Mouse (Mus musculus): ENCODE data around the gene Cldn15.

Cldn15 gene

GRCm38 (mm10) chr5:136980974-136981373, 14.6 kb downstream of the Cldn15 start:
- in situ Hi-C loops (cut with MboI, MseI), result no loop called here

- in situ Hi-C loops (cut with MboI, MseI), result no loop called here
These were observed 16.0 kb downstream of the Cldn15 start for GRCm38 (mm10) chr5:136982338-136982930.

DNA sequence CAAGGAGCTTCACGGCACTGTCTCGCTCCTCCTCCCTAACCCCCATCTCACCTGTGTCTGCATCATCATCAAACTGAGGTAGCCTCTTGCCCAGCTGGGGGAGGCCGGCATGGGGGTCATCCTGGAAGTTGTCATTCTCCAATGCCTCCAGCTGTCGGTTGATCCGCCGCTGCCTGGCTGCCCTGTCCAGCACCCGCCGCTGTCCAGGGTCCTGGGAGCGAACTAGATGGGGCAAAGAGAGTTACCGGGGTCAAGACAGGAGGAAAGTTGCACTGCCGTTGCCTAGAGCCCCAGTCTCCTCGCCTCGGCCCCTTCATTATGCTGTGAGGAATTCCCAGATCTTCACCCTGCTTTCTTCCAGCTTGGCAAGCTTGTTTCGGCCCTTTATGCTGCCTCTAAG, 18.4 kb downstream of the Cldn15 start:
- in situ Hi-C loops (cut with MboI, MseI), result no loop called here

DNA sequence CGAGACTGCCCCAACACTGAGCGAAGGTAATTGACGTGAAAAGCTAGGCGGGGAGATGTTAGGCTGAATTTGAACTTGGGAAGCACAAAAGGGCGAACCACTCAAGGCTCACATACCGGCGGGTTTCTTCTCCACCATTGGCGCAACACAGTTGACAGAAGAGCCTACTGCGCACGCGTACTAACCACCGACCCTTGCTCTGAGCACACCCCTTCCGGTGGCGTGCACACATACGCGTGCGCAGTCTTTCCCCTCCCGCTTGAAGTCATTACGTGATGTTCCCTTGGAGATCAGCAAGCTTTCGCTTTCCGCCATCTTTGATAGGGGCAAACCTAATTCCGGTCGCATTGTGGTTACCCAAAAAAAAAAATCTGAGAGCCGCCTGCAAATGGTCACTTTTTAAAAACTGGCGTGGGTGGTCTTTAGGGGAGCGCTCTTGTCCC, 20.3 kb downstream of the Cldn15 start, which contains the start of gene Plod3:
TSS of gene Plod3 (plus strand) at position 325 of the 443 bp plus-strand sequence.
- in situ Hi-C loops (cut with MboI, MseI), result no loop called here

DNA sequence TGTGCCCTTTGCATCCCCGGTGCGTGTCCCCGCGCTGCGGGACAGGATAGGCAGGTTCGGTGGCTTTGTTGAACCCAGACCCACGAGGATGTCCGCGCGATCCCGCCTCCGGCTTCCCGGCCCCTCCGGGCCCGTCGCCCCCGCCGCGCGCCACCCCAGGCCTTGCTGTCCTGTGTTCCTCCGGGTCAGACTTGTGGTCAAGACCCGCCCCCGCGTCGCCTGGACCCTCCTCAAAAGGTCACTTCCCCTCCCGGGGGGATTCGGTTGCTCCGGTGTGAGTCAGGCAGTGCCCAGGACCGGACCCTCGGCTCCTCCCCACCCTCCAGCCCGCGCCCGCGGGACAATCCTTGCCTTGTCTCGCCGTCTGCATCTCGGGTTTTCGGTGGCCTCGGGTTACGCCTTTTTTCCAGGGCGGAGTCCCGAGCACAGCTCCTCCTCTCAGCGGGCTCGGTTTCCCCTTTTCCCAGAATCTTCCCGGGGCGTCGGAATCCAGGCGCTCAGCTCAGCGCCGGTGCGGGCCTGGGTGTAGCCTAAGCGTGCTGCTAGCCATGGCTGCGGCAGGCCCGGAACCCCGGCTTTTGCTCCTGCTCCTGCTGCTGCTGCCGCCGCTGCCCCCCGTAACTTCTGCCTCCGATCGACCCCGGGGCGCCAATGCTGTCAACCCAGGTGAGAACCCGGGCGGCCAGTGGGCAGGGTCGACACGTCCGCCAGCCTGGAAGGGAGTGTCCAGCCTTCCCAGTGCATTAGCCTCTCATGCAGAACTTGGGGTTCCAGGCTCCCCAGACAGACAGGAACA, 20.9 kb downstream of the Cldn15 start:
- in situ Hi-C loops (cut with MboI, MseI), result no loop called here

DNA sequence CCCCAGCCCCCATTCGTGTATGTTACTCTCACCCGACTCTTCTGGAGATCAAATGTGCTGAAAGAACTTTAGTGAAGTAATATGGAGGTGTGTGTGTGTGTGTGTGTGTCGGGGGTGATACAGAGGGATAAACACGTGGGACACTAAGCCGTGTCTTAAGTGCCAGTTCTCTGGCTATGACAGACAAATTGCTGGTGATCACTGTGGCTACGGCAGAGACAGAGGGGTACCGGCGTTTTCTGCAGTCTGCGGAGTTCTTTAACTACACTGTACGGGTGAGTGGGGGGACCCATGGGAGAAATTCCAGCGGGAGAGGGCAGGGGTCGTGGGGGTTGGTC, 21.5 kb downstream of the Cldn15 start, which contains the start of gene Znhit1:
TSS of gene Znhit1 (minus strand) at position 88 of the 338 bp plus-strand sequence.
- in situ Hi-C loops (cut with MboI, MseI), result no loop called here

- in situ Hi-C loops (cut with MboI, MseI), result no loop called here
These were observed 22.0 kb downstream of the Cldn15 start for GRCm38 (mm10) chr5:136988420-136988819.

- in situ Hi-C loops (cut with MboI, MseI), result no loop called here
These were observed 23.4 kb downstream of the Cldn15 start for GRCm38 (mm10) chr5:136989801-136990200.

- in situ Hi-C loops (cut with MboI, MseI), result no loop called here
These were observed 33.0 kb downstream of the Cldn15 start for GRCm38 (mm10) chr5:136999449-136999848.

GRCm38 (mm10) chr5:137000612-137001011, 34.2 kb downstream of the Cldn15 start:
- in situ Hi-C loops (cut with MboI, MseI), result loop anchor here (10.0 kb wide), 1 partner anchor 274 kb away; no protein-coding TSS in a partner anchor

GRCm38 (mm10) chr5:137007276-137007675, 40.9 kb downstream of the Cldn15 start:
- in situ Hi-C loops (cut with MboI, MseI), result loop anchor here (10.0 kb wide), 1 partner anchor 268 kb away; no protein-coding TSS in a partner anchor

DNA sequence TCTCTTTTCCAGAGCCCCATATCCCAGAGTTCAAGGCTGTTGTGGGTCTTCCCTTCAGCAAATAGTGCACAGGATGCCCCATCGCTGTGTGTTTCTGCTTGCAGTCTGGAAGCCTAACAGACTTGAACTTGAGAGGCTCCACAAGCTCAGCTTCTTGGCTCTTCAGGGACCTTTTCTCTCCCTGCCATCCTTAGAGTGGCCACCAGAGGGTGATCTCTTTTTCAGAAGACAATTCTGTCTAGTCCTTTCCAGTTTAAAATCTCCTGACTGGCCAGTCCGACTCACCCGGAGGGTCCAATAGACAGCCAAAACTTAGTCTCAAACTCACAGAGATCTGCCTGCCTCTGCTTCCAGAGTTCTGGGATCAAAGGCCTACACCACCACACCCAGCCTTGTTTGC, 43.6 kb downstream of the Cldn15 start:
- in situ Hi-C loops (cut with MboI, MseI), result loop anchor here (5.0 to 10.0 kb wide), 2 partner anchors 177 to 265 kb away; no protein-coding TSS in a partner anchor

GRCm38 (mm10) chr5:137012401-137012950, 46.1 kb downstream of the Cldn15 start:
- in situ Hi-C loops (cut with MboI, MseI), result loop anchor here (5.0 kb wide), 1 partner anchor 175 kb away; no protein-coding TSS in a partner anchor

GRCm38 (mm10) chr5:137015913-137016312, 49.5 kb downstream of the Cldn15 start:
- in situ Hi-C loops (cut with MboI, MseI), result loop anchor here (5.0 kb wide), 1 partner anchor 79 kb away; no protein-coding TSS in a partner anchor

DNA sequence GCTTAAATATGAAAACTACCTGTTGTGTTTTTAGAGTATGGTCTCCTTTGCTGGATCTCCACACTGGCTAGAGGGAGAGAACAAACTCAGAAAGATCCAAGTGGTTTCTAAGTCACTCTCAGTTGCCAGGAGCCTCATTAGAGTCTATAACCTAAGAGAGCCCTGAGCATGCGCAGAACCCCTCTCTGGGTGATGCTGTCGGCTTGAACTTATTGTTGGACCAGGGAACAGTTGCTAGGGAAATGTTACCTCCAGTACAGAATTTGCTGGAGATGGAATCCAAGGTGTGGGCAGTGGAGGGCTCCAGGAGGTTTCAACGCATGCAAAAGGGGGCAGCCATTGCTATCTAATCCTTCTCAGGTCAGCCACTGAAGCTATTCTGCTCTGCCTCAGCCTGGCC, 57.9 kb downstream of the Cldn15 start:
- in situ Hi-C loops (cut with MboI, MseI), result no loop called here

GRCm38 (mm10) chr5:137025132-137025531, 58.7 kb downstream of the Cldn15 start:
- in situ Hi-C loops (cut with MboI, MseI), result loop anchor here (5.0 kb wide), 1 partner anchor 82 kb away; no protein-coding TSS in a partner anchor

All from T-helper 2 cell (primary cell).